Mouse (Mus musculus) forebrain, embryonic 13.5 days (tissue): ENCODE data around the gene Ttl. TPM values are rescaled to one million over a fixed set of nuclear protein-coding genes. Genes with fewer than 3 reads are reported as not detected.
A peak's percentile ranks its signal among the peaks of the same experiment; 100 is the strongest.

Experiments
- ATAC-seq: fragments of 200-750 bp; cut with Nextera tagmentation; 2 replicates; pipeline ENCODE4 v1.8.0; 2017
- H3K27ac ChIP-seq: fragments of 300-500 bp; sonication (generic); 2 replicates; pipeline ENCODE4 v1.5.1; 2015; ENCODE audit warnings: inconsistent platforms, mild to moderate bottlenecking, moderate library complexity
- H3K27me3 ChIP-seq: fragments of 300-500 bp; sonication (generic); 2 replicates; pipeline ENCODE4 v1.6.1; 2015; ENCODE audit warnings: mild to moderate bottlenecking, inconsistent platforms
- H3K36me3 ChIP-seq: fragments of 300-500 bp; sonication (generic); 2 replicates; pipeline ENCODE4 v1.6.1; 2015; ENCODE audit warnings: mild to moderate bottlenecking, inconsistent platforms; ENCODE audit not compliant: poor library complexity, severe bottlenecking
- H3K4me1 ChIP-seq: fragments of 300-500 bp; sonication (generic); 2 replicates; pipeline ENCODE4 v1.6.1; 2015; ENCODE audit warnings: inconsistent platforms
- H3K4me2 ChIP-seq: fragments of 300-500 bp; sonication (generic); 2 replicates; pipeline ENCODE4 v1.6.1; 2015; ENCODE audit warnings: inconsistent platforms, mild to moderate bottlenecking, moderate library complexity
- H3K4me3 ChIP-seq: fragments of 300-500 bp; sonication (generic); 2 replicates; pipeline ENCODE4 v1.5.1; 2015; ENCODE audit warnings: mild to moderate bottlenecking, inconsistent platforms
- H3K9ac ChIP-seq: fragments of 300-500 bp; sonication (generic); 2 replicates; pipeline ENCODE4 v1.6.1; 2015; ENCODE audit warnings: mild to moderate bottlenecking, inconsistent platforms
- H3K9me3 ChIP-seq: fragments of 300-500 bp; sonication (generic); replicated peaks from 2 replicates; pipeline ENCODE4 v1.6.1; 2016; ENCODE audit warnings: inconsistent platforms
- WGBS: fragments of 180-500 bp; shearing (Covaris S2); methylation state at CpG from one replicate; pipeline ENCODE4 v1.1.7; 2015; 5-methylcytosine and 5-hydroxymethylcytosine counted together
- polyA plus RNA-seq: library from polyadenylated mRNA; unstranded; fragments of >200 nt; fragmentation: Nextera tagmentation; extraction: Ambion mirVana; gene quantifications from 2 replicates; pipeline ENCODE4 v1.2.1, GENCODE M21; 2015

Gene Ttl
- polyA plus RNA-seq, 1 experiment from 2014 or later = 21.9 TPM

GRCm38 (mm10) chr2:129092810-129093209, 27.1 kb downstream of the Ttl start:
- Histone ChIP-seq H3K4me2 (no peak overlapping the region), H3K36me3 (peaks cover 74% of the 10 kb centered on the region), H3K27me3 (no peaks in the 10 kb centered on the region), H3K9me3 (no peaks in the 10 kb centered on the region), H3K9ac (peak overlapping the region; percentile 16; the same call in 1 of the 2 replicates), H3K4me3 (no peak overlapping the region), H3K4me1 (no peaks in the 10 kb centered on the region), H3K27ac (no peak overlapping the region)
- WGBS = 96% methylated on average over 12 of the region's 12 CpGs
- no peak for ATAC-seq

- Histone ChIP-seq H3K36me3 (peaks cover 64% of the 10 kb centered on the region), H3K4me2 (no peak overlapping the region), H3K4me1 (no peaks in the 10 kb centered on the region), H3K27ac (no peak overlapping the region), H3K9me3 (no peaks in the 10 kb centered on the region), H3K27me3 (no peaks in the 10 kb centered on the region), H3K4me3 (no peak overlapping the region), H3K9ac (no peak overlapping the region)
- 90% methylated on average over 18 of the region's 18 CpGs for WGBS
- no peak for ATAC-seq
These were observed 28.4 kb downstream of the Ttl start for GRCm38 (mm10) chr2:129093926-129094724.

DNA sequence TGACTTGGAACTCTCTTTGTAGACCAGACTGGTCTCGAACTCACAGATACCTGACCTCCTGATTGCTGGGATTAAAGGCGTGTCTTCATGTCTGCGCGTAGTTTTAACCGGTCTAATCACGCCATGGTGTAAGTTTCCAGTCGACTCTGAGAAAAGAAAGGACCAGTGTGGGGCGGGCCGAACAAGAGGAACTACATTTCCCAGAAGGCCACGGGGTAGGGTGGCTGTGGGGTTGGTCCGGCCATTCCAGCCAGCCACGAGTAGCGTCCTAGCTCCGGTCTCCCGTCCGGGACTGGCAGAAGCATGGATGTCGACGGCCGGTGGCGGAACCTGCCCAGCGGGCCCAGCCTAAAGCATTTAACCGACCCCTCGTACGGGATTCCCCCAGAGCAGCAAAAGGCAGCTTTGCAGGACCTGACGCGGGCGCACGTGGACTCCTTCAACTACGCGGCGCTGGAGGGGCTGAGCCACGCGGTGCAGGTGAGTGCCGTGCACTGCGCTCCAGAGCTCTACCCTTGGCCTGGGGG, 35.1 kb downstream of the Ttl start, which contains the start of gene Polr1b:
TSS of gene Polr1b (plus strand) at position 212 of the 527 bp plus-strand sequence.
- peak within 1 kb of the TSS; percentile 74 for H3K4me3 ChIP-seq
- no peak within 1 kb of the TSS for H3K27ac ChIP-seq
- H3K4me1 ChIP-seq = peaks cover 13% of the 10 kb centered on the region
- ATAC-seq = peak; percentile 99
- under 1% methylated on average over 35 of the region's 35 CpGs for WGBS
- H3K27me3 ChIP-seq = no peaks in the 10 kb centered on the region
- peaks cover 31% of the 10 kb centered on the region for H3K36me3 ChIP-seq
- H3K4me2 ChIP-seq = peak within 1 kb of the TSS; percentile 75
- H3K9ac ChIP-seq = peak within 1 kb of the TSS; percentile 70
- no peaks in the 10 kb centered on the region; the same call in 1 of the 2 replicates for H3K9me3 ChIP-seq

DNA sequence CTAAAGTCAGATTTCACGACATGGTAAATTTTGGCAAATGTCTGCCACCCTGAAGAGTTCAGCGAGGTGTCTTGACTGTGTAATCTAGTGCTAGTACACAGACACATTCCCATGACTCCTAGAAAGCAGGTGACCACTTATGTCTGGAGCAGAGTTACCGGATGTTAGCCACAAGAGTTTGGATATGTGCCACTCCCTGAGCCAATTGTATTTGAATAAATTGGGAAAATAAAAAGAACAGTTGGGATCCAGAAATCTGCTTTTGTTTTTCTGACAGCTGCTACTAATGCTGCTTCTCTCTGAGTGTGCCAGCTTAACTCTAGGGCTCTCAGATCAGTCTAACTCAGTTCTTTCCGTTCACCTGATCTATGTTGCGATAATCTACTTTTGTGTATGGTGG, 47.2 kb downstream of the Ttl start:
- no peak for ATAC-seq
- Histone ChIP-seq H3K36me3 (peaks cover 79% of the 10 kb centered on the region), H3K4me1 (no peaks in the 10 kb centered on the region), H3K4me2 (no peak overlapping the region), H3K9ac (no peak overlapping the region), H3K27ac (no peak overlapping the region), H3K27me3 (no peaks in the 10 kb centered on the region), H3K9me3 (no peaks in the 10 kb centered on the region), H3K4me3 (no peak overlapping the region)
- 93% methylated on average over 5 of the region's 5 CpGs for WGBS

DNA sequence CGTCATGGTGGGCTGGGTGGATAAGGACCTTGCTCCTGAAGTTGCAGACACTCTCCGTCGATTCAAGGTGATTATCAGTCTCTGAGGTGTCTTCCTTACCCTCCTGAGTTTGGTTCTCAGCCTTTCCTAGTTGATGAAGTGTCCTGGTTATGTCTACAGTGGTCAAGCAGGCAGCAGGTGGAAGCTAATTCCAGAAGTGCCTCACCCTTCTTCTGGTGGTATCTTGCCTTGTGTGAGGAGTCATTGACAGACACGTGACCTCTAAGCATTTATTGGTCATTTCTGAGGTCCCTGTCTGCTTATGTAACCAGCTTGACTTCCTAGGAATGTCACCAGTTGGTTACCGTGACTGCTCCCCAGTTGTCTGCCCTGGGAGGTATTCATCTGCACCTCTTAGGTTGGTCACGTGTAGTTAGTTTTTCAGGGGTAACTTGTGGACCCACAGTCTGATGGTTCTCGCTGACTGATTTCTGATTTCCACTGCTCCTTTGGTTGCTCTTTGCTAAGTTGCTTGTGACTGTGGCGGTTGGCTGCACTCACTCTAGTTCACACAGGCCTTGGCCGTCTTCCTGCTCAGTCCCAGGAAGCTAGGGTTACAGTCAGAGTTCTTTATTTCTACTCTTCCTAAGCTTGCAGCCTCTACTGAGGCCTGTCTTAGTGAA, 50.1 kb downstream of the Ttl start:
- H3K27me3 ChIP-seq = no peaks in the 10 kb centered on the region
- ATAC-seq = no peak
- H3K4me1 ChIP-seq = no peaks in the 10 kb centered on the region
- peaks cover 88% of the 10 kb centered on the region for H3K36me3 ChIP-seq
- H3K4me3 ChIP-seq = no peak overlapping the region
- H3K4me2 ChIP-seq = no peak overlapping the region
- no peak overlapping the region for H3K9ac ChIP-seq
- H3K27ac ChIP-seq = no peak overlapping the region
- 94% methylated on average over 9 of the region's 9 CpGs for WGBS
- no peaks in the 10 kb centered on the region for H3K9me3 ChIP-seq

DNA sequence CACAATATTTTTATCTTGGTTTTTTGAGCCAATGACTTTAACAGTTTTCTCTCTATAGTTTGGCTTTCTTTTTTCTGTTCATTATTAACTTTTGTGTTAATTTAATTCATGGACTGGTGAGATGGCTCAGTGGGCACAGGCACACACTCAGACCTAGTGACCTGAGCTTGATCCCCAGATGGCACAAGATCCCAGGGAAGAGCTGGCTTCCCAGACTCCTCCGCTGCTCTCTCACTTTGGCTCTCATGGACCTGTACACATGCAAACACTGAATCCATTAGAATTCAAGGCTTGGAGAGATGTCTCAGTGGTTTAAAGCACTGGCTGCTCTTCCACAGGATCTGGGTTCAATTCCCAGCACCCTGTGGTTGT, 50.6 kb downstream of the Ttl start:
- Histone ChIP-seq H3K27me3 (no peaks in the 10 kb centered on the region), H3K4me3 (no peak overlapping the region), H3K27ac (no peak overlapping the region), H3K36me3 (peaks cover 92% of the 10 kb centered on the region), H3K4me2 (no peak overlapping the region), H3K9me3 (no peaks in the 10 kb centered on the region), H3K9ac (no peak overlapping the region), H3K4me1 (no peaks in the 10 kb centered on the region)
- WGBS = 96% methylated on average over 1 of the region's 1 CpGs
- no peak for ATAC-seq

GRCm38 (mm10) chr2:129118061-129118460, 52.3 kb downstream of the Ttl start:
- no peaks in the 10 kb centered on the region for H3K4me1 ChIP-seq
- H3K9me3 ChIP-seq = no peaks in the 10 kb centered on the region
- peaks cover 92% of the 10 kb centered on the region for H3K36me3 ChIP-seq
- no peak overlapping the region for H3K27ac ChIP-seq
- no peak overlapping the region for H3K9ac ChIP-seq
- 96% methylated on average over 12 of the region's 12 CpGs for WGBS
- H3K4me2 ChIP-seq = no peak overlapping the region
- no peak for ATAC-seq
- H3K4me3 ChIP-seq = no peak overlapping the region
- H3K27me3 ChIP-seq = no peaks in the 10 kb centered on the region

DNA sequence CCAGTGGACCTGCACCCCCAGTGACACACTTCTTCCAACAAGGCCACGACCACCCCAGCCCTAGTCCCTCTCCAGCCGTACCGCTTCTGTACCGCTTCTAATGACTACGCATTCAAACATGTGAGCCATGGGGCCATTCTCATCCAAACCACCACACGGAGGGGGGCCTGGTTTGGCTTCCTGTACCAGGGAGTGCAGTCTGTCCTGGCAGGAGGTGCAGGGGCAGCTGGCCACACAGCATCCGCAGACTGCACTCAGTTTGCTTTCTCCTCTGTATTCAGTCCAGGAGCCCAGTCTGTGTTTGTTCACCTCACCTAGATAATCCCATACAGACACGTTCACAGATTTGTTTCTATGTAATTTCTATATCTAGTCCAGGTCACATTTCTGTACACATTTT, 56.2 kb downstream of the Ttl start:
- H3K27me3 ChIP-seq = no peaks in the 10 kb centered on the region
- no peak overlapping the region for H3K4me3 ChIP-seq
- H3K4me1 ChIP-seq = no peaks in the 10 kb centered on the region
- ATAC-seq = no peak
- WGBS = 97% methylated on average over 8 of the region's 8 CpGs
- no peak overlapping the region for H3K9ac ChIP-seq
- peaks cover 91% of the 10 kb centered on the region for H3K36me3 ChIP-seq
- H3K9me3 ChIP-seq = no peaks in the 10 kb centered on the region
- no peak overlapping the region for H3K4me2 ChIP-seq
- no peak overlapping the region for H3K27ac ChIP-seq

DNA sequence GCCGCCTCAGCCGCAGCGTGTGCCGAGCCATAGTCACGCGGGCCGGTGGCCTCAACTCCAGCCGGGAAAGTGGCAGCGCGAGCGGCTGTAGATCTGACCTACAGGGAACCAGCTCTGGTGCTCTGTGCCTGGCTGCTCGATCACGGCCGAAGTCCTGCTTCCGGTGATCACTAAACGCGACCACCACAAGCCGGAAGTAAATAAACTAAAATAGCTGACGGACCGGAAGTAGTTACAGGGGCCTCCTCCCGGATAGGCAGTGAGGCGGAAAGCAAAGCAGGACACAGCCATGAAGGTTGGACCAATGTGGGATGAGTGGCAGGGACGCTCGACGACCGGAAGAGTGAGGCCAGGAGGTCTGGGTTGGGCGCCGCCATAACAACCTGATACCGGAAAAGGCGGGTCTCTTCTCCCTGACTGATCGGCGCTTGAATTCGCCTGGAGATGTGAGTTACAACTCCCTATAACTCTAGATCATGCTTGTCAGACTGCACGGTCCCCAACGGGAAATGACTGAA, 63.7 kb downstream of the Ttl start, which contains the start of gene Chchd5:
TSS of gene Chchd5 (plus strand) at position 289 of the 518 bp plus-strand sequence.
- Histone ChIP-seq H3K9me3 (peaks cover 12% of the 10 kb centered on the region), H3K4me2 (peak within 1 kb of the TSS; percentile 83), H3K27me3 (no peaks in the 10 kb centered on the region), H3K27ac (peak within 1 kb of the TSS; percentile 85), H3K4me3 (peak within 1 kb of the TSS; percentile 70), H3K36me3 (peaks cover 62% of the 10 kb centered on the region), H3K4me1 (peaks cover 20% of the 10 kb centered on the region), H3K9ac (peak within 1 kb of the TSS; percentile 79)
- ATAC-seq = peak; percentile 100
- under 1% methylated on average over 35 of the region's 35 CpGs for WGBS

- Histone ChIP-seq H3K27ac (peak overlapping the region; percentile 85), H3K27me3 (no peaks in the 10 kb centered on the region), H3K9ac (peak overlapping the region; percentile 75), H3K9me3 (peaks cover 12% of the 10 kb centered on the region), H3K4me3 (peak overlapping the region; percentile 70), H3K4me2 (peak overlapping the region; percentile 83), H3K4me1 (peaks cover 20% of the 10 kb centered on the region), H3K36me3 (peaks cover 56% of the 10 kb centered on the region)
- WGBS = 30% methylated on average over 18 of the region's 18 CpGs
- peak; percentile 51 for ATAC-seq
These were observed 64.3 kb downstream of the Ttl start for GRCm38 (mm10) chr2:129129987-129130545.

DNA sequence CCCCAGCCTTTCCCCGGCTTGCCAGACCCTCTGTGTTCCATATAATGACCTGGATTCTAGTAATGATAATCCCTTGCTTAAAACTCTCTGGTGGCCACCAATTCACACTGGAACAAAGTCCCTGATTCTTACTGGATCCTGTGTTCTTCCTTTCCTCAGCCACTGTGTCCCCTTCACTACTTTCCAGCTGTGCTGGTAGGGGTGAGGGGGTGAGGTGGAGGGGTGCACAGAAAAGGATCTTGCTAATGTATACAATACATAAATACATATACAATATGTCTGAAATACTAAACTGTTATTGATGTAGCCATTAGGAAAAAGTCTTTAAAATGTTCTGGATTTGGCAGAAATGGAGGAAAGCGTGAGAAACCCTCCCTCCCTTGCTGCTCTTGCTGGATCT, 65.0 kb downstream of the Ttl start:
- H3K27ac ChIP-seq = no peak overlapping the region; the same call in 1 of the 2 replicates
- H3K9me3 ChIP-seq = peaks cover 12% of the 10 kb centered on the region
- peaks cover 20% of the 10 kb centered on the region for H3K4me1 ChIP-seq
- ATAC-seq = no peak
- peak overlapping the region; percentile 83 for H3K4me2 ChIP-seq
- peak overlapping the region; percentile 70; the same call in 1 of the 2 replicates for H3K4me3 ChIP-seq
- peaks cover 48% of the 10 kb centered on the region for H3K36me3 ChIP-seq
- 95% methylated on average over 2 of the region's 2 CpGs for WGBS
- no peaks in the 10 kb centered on the region for H3K27me3 ChIP-seq
- 0 out of 2 replicates have a peak overlapping the region, but pooled peaks have one; percentile 75 for H3K9ac ChIP-seq

- H3K9ac ChIP-seq = no peak overlapping the region
- no peak overlapping the region for H3K4me3 ChIP-seq
- H3K36me3 ChIP-seq = peaks cover 35% of the 10 kb centered on the region
- peaks cover 12% of the 10 kb centered on the region for H3K9me3 ChIP-seq
- no peak overlapping the region for H3K4me2 ChIP-seq
- no peak for ATAC-seq
- H3K27me3 ChIP-seq = no peaks in the 10 kb centered on the region
- no peak overlapping the region for H3K27ac ChIP-seq
- 91% methylated on average over 7 of the region's 7 CpGs for WGBS
- peaks cover 20% of the 10 kb centered on the region for H3K4me1 ChIP-seq
These were observed 66.5 kb downstream of the Ttl start for GRCm38 (mm10) chr2:129132231-129132630.
